Mouse (Mus musculus) layer of hippocampus, postnatal 14 days (tissue): ENCODE data around the gene Abcd3. TPM values are rescaled to one million over a fixed set of nuclear protein-coding genes. Genes with fewer than 3 reads are reported as not detected.

Experiments used
- DNase-seq, 2 experiments: peaks; one replicate each; pipeline ENCODE4 v3.0.0; 2021 to 2022; ENCODE audit warnings: low spot score in 2 of 2, mixed read lengths in 1 of 2
- long read RNA-seq, 2 experiments: library from polyadenylated mRNA; stranded (forward); transcript quantifications; one replicate each; pipeline ENCODE4 v2.0.0; 2021
- total RNA-seq, 2 experiments: library from RNA; stranded (reverse); gene quantifications; 2 replicates each; pipeline ENCODE4 v1.2.3; 2021

Abcd3 gene
- total RNA-seq = 10 to 100 TPM; 73.4 to 74.2 TPM
- long read RNA-seq, experiment 1, transcript Abcd3-201 (23 exons, 3,489 nt) = major isoform, 75 of 91 reads
- long read RNA-seq, experiment 1, partial matches to known transcripts = 4 of 91 reads
- long read RNA-seq, experiment 1, other reads (novel, unspliced or antisense) = 12 of 91 reads
- long read RNA-seq, experiment 2, transcript Abcd3-201 (23 exons, 3,489 nt) = major isoform, 89 of 115 reads
- long read RNA-seq, experiment 2, partial matches to known transcripts = 7 of 115 reads
- long read RNA-seq, experiment 2, other reads (novel, unspliced or antisense) = 19 of 115 reads

DNA sequence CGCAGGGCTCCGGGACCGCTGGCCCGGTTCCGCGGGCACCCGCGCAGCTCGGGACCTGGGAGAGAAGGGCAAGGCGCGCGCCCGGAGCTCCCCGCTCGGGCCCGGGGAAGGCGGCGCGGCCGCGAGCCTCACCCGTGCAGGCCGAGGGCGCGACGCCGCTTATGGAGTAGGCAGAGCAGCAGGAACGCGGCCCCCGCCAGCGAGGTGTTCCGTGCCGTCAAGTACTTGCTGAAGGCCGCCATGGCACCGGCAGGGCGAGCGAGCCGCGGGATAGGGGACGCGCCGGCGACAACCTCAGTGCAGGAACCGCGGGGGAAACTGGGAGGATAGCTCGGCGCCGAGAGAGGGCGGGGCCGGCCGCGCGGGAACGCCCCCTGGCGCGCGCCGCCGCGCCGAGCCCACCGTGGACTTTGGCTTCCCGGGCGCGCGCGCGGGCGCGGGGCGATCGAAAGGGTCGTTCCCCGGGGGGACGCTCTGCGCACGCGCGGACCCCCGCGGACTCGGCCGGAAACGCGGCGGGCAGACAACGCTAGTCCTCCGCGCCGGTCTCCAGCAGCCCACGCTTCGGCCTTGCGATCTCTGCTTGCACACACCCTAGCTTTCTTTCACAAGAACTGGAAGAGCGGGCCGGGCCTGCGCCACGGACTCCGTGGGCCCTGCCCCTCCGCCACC lies at the start of gene Abcd3:
Abcd3 (minus strand) TSS at position 426 of the 672 bp plus-strand sequence.
- peak; percentile 90 to 91 for DNase-seq

DNA sequence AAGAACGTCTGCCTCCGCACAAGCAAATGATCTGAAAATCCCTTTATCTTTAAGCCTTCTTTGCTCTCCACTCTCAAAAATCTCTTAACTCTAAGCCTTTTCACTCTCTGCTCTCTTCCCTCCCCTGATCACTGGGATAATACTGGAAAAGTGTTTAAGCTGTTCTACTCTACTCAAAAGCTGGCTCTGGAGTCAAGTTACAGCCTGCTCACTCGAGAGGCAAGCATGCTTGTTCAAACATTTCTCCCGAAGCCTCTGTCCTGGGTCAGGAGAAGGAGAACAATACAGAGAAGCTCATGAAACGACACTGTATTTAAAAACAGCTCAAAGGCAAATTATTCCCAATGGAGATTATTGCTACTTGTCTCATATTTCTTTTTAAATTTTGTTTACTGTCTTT lies 44.0 kb upstream of the Abcd3 start:
- no peak for DNase-seq

DNA sequence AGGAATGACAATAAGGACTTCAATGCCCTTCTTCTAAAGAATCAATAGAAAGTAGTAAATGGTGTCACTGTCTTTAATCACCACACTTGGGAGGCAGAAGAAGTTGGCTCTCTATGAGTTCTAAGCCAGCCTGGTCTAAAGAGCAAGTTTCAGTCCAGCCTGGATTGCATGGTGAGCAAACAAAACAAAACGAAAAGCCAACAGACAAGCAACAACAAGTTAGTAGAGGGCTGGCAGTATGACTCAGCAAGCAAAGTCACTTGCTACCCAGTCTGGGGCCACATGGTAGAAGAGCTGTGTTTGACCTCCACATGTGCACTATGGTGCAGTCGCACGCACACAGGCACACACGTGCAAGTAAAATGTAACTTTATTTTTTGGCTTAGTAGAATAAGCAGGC lies 41.0 kb upstream of the Abcd3 start:
- DNase-seq = no peak

DNA sequence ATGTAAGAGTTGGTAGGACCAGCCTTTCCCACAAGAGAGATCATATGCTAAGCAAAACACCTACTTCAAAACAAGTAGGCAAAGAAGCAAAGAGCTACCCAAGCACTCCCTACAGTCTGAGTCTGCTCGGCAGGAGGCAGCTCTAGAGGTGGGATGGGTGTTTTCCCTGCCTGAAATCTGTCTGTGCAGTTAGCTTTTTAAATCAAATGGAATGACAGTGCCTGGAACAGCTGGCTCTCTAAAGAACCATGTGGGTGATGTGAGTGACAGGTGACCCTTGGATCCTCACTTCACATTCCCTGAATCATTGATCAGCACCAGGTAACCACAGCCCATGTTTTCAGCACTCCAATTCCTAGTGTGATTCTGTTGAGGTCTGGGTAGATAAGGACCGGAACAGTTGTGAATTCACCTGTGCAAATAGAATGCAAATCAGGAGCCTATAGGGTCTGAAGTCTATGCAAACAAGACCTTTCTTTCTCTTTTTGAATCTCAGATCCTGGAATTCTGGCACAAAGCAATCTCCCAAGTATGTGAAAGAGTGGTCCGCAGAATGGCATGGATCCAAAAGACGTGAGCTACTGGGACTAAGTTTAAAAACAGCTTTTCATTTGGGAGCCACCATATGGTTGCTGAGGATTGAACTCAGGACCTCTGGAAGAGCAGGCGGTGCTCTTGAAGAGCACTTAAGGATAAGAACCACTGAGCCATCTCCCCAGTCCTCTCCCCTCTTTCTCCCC lies 38.8 kb upstream of the Abcd3 start:
- no peak for DNase-seq

DNA sequence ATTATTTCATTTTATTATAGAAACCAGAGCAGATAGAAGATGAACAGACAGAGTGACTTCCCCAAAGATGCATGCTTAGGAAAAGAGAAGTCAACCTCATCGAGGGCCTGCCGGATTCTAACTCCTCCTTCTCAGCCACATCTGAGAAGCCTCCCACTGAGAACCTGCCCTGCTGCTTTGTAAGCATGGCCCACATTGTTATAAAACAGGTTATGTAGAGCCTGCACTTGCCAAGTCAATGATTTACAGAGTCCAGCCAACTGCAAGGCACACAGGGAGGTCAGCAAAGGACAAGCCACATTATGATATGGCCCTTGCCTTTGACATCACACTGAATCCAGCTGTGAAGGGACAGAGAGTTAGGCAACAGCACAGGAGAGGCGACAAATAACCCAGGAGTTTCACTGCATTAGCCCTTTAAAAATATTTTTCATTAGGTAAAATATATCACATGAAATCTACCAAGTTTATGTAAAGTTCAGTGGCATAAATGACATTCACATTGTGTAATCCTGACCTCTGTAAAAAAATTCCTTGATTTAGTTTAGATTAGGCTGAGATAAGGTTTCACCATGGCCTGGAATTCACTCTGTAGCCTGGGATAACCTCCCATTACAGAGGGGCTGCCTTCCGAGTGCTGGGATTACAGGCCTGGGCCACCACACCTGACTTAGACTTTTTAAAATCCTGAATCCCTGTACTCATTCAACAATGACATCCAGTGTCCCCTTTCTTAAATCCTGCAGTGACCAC lies 37.1 kb upstream of the Abcd3 start:
- no peak for DNase-seq

DNA sequence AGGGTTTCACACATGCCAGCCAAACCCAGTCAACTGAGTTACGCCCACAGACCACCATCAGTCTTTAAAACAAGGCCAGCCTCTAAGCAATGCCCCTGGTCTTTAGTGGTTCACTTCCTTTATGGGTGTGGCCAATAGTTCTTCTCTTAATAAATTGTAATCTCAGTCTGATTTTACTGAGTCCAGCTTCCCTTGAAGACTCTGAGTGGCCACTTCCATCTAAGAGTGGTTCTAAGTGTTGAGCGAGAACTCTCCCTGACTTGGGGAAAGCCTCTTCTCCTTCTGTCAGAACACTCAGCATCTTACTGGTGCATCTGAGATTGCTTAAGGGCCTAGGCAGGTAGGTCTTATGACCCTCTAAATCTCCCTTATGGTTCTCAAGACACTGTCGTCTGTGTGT lies 35.9 kb upstream of the Abcd3 start:
- no peak for DNase-seq

DNA sequence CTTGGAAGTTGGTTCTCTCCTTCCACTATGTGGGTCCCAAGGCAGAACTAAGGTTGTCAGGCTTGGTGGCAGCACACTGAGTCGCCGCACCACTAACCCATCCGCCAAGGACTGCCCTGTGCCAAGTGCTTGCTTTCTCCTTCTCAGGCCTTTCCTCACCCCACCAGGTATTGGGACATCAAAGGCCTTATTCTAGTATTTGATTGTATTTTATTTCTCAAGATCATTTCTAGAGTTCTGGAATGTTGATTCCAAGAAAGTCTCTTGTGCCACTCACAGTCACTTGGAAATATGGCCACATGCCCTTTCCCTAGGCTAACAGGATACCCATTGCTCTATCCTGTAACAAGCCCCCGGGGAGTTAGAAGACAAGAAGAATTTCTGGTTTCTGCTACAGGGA lies 35.3 kb upstream of the Abcd3 start:
- DNase-seq = no peak

DNA sequence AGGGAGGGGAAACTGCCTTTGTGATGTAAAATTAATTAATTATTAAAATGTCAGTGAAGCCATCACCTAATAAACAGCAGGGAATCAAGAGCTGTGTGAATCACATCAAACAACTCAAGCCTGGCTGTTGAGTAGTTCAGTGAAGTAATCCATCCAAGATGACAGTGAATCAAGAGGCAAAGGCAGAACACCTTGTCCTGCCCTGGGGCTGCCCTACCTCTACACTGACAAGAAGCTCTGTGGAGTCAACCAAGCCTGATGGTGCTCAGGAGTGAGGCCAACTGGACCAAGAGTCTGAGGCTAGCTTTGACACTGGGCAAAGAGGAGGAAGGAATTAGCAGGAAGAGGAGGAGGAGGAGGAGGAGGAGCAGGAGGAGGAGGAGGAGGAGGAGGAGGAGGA lies 32.2 kb upstream of the Abcd3 start:
- no peak for DNase-seq

DNA sequence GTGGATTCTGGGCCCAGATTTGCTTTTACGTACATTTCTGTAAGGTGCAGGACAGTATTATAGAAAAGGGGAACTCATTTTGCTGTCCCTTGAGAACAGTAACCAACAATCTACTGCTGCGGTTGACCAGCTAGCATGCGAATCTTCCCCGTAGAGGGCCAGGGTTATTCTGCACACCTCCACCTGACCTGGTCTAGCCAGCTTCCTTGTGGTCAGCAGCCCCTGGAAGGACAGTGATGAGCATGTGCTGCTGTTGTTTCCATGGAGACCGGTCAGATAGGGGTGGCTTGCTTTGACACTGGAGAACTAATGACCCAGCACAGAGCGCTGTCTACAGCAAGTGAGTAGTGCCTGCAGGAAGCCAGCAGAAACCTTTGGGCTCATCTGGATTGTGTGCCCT lies 29.6 kb upstream of the Abcd3 start:
- DNase-seq = no peak

DNA sequence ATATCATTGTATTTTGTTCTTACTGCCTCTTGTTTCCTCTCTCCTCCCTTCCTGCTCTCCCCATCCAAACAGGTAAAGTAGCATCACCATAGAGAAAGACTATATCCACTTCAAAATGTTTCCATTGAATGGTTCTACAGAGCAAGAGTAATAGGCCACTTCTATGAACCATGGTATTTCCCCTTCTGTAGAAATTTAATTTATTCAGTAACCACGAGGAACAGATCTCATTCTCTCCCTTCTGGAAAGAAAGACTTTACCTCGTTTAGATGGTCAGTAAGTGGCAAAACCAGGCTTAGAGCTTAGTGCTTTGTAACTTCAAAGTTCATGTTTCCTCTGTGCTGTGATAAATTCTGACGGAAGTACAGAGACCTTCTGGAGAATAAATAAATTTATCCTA lies 28.9 kb upstream of the Abcd3 start:
- no peak for DNase-seq

DNA sequence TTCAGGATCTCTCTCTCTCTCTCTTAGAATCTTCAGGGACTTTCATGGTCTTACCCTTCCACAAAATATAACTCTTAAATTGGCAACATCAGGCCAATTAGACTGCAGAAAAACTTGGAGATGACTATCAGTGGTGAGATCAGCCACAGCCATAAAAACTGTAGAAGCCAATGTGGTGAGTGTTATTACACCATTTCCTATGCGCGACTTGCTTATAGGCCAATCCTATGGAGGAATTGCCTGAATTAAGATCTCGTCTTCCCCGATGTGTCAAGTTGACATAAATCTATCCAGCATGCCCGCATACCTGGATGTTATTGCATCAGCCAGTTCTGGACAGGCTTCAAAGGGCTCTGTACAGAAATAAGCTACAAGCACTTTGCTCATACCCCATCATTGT lies 28.2 kb upstream of the Abcd3 start:
- no peak for DNase-seq

DNA sequence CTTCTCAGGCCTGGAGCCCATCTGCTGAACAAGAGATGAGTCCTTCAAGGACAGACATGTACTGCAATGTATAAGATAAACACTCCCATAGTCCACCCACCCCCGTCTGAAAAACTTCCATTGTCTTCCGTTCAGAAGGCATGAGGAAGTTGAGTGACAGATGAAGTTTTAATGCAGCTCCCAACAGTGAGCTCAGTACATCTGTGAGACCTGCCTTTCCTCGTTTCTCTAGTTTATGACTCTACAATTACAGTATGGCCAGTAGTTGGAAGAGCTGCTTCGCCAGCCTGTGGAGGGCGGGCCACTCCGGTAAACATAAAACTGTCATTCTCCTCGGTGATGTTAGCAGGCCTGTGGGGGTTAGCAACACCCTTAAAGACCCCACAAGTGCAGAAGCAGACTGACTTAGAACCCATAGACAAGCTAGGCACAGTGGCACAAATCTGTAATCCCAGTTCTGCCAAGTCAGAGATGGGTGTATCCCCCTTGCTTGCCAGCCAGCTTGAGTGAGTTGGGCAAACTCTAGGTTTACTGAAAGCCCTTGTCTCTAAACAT lies 27.3 kb upstream of the Abcd3 start:
- DNase-seq = no peak

DNA sequence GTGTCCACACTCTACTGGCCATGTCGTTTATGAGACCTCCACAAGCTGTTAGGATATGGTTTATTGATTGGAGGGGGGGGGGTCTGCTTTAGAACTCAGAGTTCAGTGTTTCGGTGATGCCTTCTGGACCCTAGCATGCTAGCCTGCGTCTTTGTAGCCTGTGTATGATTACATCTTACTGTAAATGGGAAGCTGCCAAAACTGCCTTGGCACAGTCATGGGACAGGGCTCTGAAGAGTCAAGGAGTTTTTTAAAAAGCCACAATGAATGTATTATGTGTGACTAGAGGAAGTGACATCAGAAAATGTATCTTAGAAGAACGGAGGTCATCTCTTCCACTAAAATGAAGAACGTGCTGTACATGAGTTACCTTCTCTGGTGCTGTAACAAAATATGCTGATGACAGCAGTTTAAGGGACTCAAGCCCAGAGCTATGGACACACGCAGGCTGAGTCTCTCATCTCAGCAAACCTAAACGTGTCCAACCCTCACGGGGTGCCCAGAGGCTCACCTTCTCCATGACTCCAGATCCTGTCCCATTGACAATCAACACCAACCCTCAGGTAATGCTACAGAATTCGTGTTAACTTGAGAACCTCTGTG lies 26.4 kb upstream of the Abcd3 start:
- DNase-seq = no peak

DNA sequence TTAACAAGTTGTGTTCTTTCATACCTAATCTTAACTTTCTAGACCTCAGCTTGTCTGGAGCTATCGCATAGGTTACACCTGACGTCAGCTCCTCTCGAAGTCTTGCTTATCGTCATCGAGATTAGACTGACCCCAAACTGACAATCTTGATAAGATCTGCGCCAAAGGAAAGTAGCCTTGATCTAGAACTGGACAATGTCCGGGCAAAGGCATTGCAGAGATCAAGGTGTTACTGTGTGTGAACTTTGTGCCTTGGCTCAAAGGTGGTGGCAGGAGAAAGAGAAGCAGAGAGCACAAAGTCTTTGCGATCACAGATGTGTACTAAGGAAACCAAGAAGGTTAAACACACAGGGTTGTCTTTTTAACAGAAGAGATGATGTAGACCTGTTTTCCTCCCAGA lies 25.2 kb upstream of the Abcd3 start:
- no peak for DNase-seq

DNA sequence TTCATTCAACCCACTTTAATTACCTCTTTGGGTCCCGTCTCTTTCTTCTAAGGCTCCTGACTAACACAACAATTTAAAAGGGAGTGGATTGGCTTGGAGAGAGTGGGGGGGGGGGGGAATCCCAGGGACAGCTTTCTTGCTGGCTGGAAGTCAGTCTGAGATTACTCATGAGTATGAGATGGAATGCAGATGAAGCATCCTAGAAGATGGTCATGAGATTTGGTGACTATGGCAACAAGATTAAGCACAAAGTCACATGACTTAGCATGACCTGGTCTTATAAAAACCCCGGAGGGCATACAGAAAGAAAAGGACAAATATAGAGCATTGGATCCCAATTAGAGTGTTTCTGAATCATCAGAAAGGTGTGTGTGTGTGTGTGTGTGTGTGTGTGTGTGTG lies 19.6 kb upstream of the Abcd3 start:
- DNase-seq = no peak

DNA sequence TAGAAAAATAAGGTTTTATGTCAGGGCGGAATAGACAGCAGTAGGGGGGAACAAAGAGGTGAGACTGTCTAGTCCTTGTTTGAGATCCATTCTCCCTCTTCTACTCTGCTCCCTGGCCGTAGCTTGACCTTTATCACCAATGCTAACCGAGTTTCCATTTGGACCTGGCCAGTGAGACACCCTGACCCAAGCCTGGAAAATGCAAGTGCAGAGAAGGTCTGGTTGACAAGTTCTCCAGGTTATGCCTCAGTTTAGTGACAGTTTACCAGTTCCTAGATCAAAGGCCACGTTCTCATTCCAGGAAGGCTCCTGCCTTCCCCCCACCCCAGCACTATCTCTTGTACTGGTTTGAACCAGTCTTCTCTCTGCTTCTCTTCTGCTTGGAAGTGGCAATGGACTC lies 19.1 kb upstream of the Abcd3 start:
- DNase-seq = no peak

DNA sequence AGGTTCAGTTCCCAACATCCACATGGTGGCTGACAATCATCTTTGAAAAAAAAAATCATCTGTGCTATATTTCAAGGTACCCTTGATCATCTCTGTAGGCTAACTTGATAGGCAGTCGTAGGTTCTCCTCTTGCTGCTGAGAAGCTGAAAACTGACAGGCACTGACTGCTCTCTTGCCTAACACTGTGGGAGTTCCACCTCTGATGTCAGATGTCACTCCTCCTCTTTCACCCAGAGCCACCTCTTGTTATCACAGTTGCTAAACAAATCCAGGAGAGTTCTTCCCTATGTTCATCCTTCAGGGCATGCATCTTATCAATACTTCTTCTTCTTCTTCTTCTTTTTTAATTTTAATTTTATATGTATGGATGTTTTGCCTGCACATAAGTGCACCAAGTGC lies 10.0 kb upstream of the Abcd3 start:
- DNase-seq = no peak

DNA sequence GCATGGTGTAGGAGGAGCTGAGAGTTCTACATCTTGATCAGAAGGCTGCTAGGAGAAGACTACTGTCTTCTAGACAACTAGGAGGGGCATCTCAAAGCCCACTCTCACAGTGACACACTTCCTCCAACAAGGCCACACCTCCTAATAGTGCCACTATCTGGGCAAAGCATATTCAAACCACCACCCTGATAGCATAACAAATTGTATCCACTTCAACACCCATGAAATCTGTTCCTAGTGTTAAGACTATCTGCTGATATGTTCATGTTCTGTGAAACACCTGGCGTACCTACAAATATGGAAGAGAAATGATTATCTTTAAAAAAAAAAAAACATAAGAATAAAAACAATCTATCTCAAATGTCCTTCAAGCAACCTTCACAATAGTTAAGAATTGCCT lies 9.2 kb upstream of the Abcd3 start:
- DNase-seq = no peak

DNA sequence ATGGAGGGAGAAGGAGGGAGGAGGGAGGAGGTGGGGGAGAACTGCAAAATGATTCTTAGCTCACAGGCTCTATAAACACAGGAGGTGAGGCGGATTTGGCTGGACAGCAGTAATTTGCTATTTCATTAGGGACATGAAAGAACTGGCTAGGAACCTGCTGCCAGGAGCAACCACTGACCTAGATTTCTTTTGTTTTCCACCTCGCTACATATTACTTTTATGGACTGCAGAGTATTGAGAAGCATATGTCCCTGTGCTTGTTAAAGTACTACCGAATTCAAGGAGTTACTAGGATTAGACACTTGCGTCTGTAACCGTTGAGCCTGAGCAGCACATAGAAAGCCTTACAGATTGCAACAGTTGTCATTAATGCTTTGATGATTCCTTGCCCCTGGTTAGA lies 7.5 kb upstream of the Abcd3 start:
- DNase-seq = no peak

DNA sequence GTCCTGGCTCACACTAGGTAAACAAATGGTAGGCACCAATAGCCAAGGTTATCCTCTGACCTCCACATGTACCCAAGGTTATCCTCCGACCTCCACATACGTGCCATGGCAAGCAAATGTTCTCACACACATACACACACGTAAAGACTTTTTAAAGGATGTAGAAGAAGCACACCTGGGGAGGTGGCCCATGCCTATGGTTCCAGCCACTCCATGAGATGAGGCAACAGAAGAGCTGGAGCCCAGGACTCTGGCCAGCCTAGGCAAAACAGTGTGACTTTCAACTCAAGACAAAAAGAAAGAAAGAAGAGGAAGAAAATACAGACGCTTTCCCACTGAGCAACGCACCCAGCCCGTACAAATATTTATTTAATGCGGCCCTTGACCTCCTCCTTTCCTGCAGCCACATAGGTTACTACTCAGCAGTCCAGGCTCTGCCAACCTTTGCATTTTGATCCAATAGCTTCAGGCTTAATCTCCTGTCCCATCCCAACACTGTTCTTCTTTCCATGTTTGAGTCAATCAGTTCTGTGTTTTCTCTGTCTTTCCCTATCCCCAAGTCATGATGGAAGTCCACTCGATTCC lies 6.5 kb upstream of the Abcd3 start:
- no peak for DNase-seq
